Mouse (Mus musculus) E14TG2a.4 (cell line): ENCODE measurements around the gene Elavl3.
A peak's percentile ranks its signal among the peaks of the same experiment; 100 is the strongest.

Experiments used
- H3K27me3 ChIP-seq: 2 replicates; pipeline ENCODE4 v1.6.1; 2014; ENCODE audit warnings: low read length, control low read depth; ENCODE audit not compliant: insufficient read depth
- H3K36me3 ChIP-seq: 2 replicates; pipeline ENCODE4 v1.6.1; 2014; ENCODE audit warnings: low read length, control low read depth; ENCODE audit not compliant: insufficient read depth
- H3K4me1 ChIP-seq: replicated peaks from 2 replicates; pipeline ENCODE4 v1.6.1; 2014; ENCODE audit warnings: low read depth, low read length, control low read depth
- H3K4me3 ChIP-seq: replicated peaks from 2 replicates; pipeline ENCODE4 v1.5.1; 2014; ENCODE audit warnings: mild to moderate bottlenecking, low read length
- H3K9me3 ChIP-seq: 2 replicates; pipeline ENCODE4 v1.6.1; 2014; ENCODE audit warnings: low read length, control low read depth
- CTCF ChIP-seq: conservative IDR thresholded peaks from 2 replicates; pipeline ENCODE4 v1.5.1; 2014; ENCODE audit warnings: low read length
- NANOG ChIP-seq: IDR thresholded peaks from 2 replicates; pipeline ENCODE4 v1.6.1; 2014; ENCODE audit warnings: borderline replicate concordance, low read length, mixed read lengths
- POU5F1 ChIP-seq: IDR thresholded peaks from 2 replicates; pipeline ENCODE4 v1.6.1; 2014; ENCODE audit warnings: low read length, borderline replicate concordance

Elavl3 gene

GRCm38 (mm10) chr9:22051958-22052254 is at the start of gene Elavl3:
Elavl3 (minus strand) TSS chr9:22052023.
- Histone ChIP-seq H3K27me3 (peaks cover 37% of the 10 kb centered on the region), H3K4me1 (peaks cover 72% of the 10 kb centered on the region), H3K9me3 (no peaks in the 10 kb centered on the region), H3K36me3 (peaks cover 8% of the 10 kb centered on the region), H3K4me3 (peak within 1 kb of the TSS; percentile 87)
- TF ChIP-seq CTCF, result no peak
- TF ChIP-seq NANOG, result no peak
- TF ChIP-seq POU5F1, result no peak

DNA sequence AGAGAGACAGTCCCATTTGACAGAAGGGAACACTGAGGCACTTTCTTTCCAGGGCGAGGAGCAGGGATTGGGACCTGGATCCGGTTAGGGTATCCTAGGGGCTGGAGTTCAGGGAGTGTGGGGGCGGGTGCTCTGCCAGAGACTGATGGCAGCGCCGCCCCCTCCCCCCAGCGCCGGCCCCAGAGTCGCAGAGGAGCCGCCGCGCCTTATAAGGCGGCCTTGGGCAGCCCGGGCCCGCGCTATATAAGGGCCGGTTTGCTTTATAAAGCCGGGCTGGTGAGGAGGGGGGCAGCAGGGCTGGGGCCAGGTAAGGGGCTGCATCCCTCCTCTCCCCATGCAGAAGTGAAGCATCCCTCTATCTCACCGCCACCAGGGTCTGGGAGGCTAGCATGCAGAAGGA is 48.1 kb upstream of the Elavl3 start:
- peak overlapping the region; percentile 60 for H3K4me3 ChIP-seq
- H3K4me1 ChIP-seq, result peaks cover 28% of the 10 kb centered on the region
- TF ChIP-seq CTCF (no peak), NANOG (no peak), POU5F1 (no peak)
- H3K9me3 ChIP-seq, result no peaks in the 10 kb centered on the region
- no peaks in the 10 kb centered on the region for H3K36me3 ChIP-seq
- H3K27me3 ChIP-seq, result peaks cover 65% of the 10 kb centered on the region

DNA sequence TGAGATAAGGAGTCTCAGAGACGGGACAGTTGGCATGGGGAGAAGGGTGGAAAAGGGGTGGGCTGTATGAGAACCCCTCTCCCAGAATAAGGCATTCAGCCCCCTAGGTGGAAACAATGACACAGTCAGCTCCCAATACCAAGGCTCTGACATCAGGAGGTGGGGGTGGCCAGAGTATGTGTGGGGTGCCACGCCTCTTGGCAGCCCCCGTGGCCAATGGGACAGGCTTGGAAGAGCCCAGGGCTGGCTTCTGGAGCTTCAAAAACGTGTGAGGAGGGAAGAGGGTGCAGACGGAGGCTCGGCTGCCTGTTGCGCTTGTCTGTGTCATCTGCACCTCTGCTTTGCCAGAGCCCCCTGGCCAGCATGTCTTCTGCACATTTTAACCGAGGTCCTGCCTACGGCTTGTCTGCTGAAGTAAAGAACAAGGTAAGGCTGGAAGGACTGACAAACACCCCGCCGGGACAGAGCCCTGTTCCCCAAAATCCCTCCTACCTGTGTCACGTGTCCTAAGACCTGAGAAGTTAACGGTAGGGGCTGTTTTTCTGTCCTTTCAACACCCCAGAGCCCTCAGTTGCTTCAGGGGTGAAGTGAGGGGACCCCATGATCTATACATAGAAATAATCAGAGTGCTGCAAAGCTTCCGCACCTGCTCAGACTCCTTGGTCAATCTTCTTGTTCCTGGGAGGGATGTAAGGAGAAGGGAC is 47.3 kb upstream of the Elavl3 start, which contains the start of gene Cnn1:
Gene Cnn1, plus strand, starts transcription at position 224 of the 704 bp plus-strand sequence.
- Histone ChIP-seq H3K4me3 (peak within 1 kb of the TSS; percentile 60), H3K27me3 (peaks cover 72% of the 10 kb centered on the region), H3K4me1 (peaks cover 28% of the 10 kb centered on the region), H3K9me3 (no peaks in the 10 kb centered on the region), H3K36me3 (no peaks in the 10 kb centered on the region)
- TF ChIP-seq POU5F1, result no peak
- no peak for TF ChIP-seq CTCF
- TF ChIP-seq NANOG, result no peak

- H3K4me1 ChIP-seq, result peaks cover 36% of the 10 kb centered on the region
- TF ChIP-seq NANOG (no peak), CTCF (peak; percentile 18; the same call in 1 of the 2 replicates)
- no peaks in the 10 kb centered on the region for H3K36me3 ChIP-seq
Observed at GRCm38 (mm10) chr9:22095854-22096307, 44.1 kb upstream of the Elavl3 start.

DNA sequence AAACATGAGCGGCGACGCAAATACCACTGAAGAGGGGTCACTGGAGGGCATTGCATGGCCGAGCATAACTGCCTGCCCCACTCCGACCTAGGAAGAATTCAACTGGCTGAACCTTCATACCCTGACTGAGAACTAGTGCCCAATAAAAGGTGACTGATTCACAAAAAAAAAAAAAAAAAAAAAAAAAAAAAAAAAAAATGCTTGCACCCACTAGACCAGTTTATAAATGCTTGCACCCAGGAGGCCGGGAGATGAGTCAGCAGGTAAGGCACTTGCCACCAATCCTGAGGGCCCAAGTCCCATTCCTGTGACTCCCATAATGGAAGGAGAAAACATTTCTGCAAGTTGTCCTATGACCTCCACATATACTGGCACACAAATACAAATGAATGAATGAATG is 40.9 kb upstream of the Elavl3 start:
- Histone ChIP-seq H3K4me3 (no peak overlapping the region), H3K36me3 (no peaks in the 10 kb centered on the region), H3K27me3 (peaks cover 34% of the 10 kb centered on the region), H3K9me3 (no peaks in the 10 kb centered on the region), H3K4me1 (peaks cover 15% of the 10 kb centered on the region; the same call in 1 of the 2 replicates)
- no peak for TF ChIP-seq CTCF
- no peak for TF ChIP-seq NANOG
- no peak for TF ChIP-seq POU5F1

More at GRCm38 (mm10) chr9:22095854-22096307, 44.1 kb upstream of the Elavl3 start:
- Histone ChIP-seq H3K9me3 (no peaks in the 10 kb centered on the region), H3K27me3 (peaks cover 63% of the 10 kb centered on the region), H3K4me3 (peak overlapping the region; percentile 65)

DNA sequence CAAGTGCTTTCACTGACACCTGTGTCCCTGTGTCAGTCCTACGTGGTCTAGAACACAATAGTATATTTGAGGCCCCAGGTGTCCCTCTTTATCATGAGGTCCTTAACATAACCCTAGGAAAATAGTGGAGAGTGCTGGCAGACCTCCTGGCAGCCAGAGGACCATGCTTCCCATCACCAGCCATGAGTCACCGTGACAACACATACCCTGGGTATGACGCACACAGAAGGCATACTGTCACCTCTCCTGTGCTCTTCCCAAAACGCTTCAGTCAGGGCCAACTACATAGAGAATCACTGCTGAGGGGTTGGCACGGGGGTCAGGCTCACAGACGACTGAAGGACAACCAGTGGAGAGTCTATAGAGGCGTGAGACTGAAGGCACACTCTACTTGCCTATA is 38.2 kb upstream of the Elavl3 start:
- H3K4me3 ChIP-seq, result no peak overlapping the region
- no peaks in the 10 kb centered on the region for H3K36me3 ChIP-seq
- H3K27me3 ChIP-seq, result peaks cover 10% of the 10 kb centered on the region
- TF ChIP-seq POU5F1 (no peak), CTCF (no peak), NANOG (no peak)
- H3K9me3 ChIP-seq, result no peaks in the 10 kb centered on the region
- H3K4me1 ChIP-seq, result peaks cover 16% of the 10 kb centered on the region

GRCm38 (mm10) chr9:22089281-22089680 is 37.5 kb upstream of the Elavl3 start:
- no peaks in the 10 kb centered on the region for H3K36me3 ChIP-seq

DNA sequence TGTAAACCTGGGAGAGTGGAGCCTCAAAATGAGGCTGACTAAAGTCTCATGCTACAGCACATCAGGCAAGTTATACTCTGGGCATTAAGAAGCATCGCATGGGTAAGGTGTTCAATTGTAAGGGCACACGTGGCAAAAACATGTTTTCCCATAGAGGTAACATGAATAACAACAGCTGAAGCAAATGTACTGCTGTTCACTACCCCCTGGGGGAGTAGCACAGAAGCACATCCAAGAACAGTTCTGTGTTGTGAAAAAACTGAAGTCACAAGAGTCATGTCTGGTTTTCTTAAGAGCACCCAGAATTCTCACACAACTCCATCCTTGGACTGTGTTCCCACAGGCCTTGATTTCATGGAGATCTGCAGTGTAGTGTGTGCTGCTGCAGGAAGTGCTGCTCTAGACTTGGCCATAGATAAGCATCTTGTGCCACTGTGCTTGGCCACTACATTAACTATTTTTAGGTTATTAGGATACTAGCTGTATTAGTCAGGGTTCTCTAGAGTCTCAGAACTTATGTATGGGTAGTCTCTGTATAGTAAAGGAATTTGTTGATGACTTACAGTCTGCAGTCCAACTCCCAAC is 35.3 kb upstream of the Elavl3 start:
- no peak for TF ChIP-seq NANOG
- no peak for TF ChIP-seq POU5F1
- TF ChIP-seq CTCF, result no peak
- peaks cover 25% of the 10 kb centered on the region for H3K4me1 ChIP-seq
- H3K36me3 ChIP-seq, result peaks cover 17% of the 10 kb centered on the region
- no peak overlapping the region for H3K4me3 ChIP-seq
- no peaks in the 10 kb centered on the region for H3K9me3 ChIP-seq
- H3K27me3 ChIP-seq, result no peaks in the 10 kb centered on the region

More at GRCm38 (mm10) chr9:22089281-22089680, 37.5 kb upstream of the Elavl3 start:
- peaks cover 4% of the 10 kb centered on the region; the same call in 1 of the 2 replicates for H3K27me3 ChIP-seq
- H3K4me3 ChIP-seq, result no peak overlapping the region
- TF ChIP-seq CTCF (no peak), POU5F1 (no peak), NANOG (no peak)
- H3K9me3 ChIP-seq, result no peaks in the 10 kb centered on the region
- H3K4me1 ChIP-seq, result peaks cover 20% of the 10 kb centered on the region

DNA sequence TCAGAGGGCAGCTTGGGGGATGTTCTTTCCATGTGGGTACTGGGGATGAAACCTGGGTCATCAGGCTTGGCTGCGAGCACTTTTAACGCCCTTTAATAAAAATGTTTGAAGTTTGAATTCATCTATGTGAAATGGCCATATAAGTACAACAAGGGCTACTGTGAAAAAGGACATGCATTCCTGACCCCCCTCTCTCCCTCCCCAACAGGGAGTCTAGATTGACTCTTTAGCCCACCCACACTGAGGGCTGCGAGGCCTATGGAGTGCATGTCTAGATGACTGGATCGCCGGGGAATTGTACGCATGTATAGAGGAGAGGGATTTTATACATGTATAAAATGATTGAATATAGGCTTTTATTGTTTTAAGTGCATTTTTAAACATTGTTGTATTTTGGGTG is 34.2 kb upstream of the Elavl3 start:
- Histone ChIP-seq H3K4me1 (peaks cover 25% of the 10 kb centered on the region), H3K27me3 (no peaks in the 10 kb centered on the region), H3K36me3 (peaks cover 26% of the 10 kb centered on the region), H3K9me3 (no peaks in the 10 kb centered on the region), H3K4me3 (peak overlapping the region; percentile 95)
- no peak for TF ChIP-seq POU5F1
